Mouse (Mus musculus): ENCODE measurements at regions not wholly inside any gene's neighbourhood (a gene's known extent, or its start where the extent isn't known, plus 50 kb on each side); places are given as distances from the start of the nearest gene placed in this dataset.
"Not testable (repeated sequence)": the region's sequence is repeated elsewhere in the genome, so short reads cannot be mapped to it uniquely, and the experiment has no call there.

DNA sequence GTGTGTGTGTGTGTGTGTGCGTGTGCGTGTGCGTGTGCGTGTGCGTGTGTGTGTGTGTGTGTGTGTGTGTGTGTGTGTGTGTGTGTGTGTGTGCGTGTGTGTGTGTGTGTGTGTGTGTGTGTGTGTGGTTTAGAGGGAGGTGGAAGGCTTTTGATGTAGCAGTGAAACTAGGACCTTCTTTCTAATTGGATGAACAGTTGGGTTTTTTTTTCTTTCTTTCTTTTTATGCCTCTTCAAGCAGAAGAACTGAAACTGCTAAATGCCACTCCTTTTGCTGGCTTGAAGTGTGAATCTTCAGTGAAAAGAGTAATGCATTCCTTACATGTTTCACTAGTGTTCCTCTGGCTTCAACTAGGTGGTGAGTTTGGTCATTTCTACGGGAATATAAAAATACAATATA lies 828.8 kb upstream of the Olfr1507 start:
- not testable (repeated sequence) for DNase-seq (ENCODE audit: low spot score)

DNA sequence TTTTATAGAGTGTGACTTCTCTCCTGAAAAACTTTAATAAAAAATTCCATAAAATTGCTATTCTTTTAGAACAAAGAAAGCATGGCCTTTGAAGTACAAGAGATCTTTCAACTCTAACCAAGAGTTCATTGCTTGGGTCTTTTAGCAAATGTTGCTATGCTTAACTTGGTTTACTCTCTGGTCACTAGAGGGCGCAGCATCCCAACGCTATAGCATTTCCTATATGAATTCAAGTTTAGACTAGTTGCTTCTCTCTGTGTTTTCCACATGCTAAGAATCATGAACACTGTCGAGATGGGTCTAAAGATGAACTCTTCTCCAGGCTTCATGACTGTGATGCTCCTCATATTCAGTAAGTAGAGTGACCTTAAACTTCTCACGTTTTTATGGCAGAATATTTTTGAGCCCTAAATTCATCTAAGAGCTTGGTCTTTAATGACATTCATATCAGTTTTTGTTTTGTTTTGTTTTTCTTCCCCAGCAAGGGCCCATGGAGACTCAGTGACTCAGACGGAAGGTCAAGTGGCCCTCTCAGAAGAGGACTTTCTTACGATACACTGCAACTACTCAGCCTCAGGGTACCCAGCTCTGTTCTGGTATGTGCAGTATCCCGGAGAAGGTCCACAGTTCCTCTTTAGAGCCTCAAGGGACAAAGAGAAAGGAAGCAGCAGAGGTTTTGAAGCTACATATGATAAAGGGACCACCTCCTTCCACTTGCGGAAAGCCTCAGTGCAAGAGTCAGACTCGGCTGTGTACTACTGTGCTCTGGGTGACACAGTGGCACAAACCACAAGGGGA lies 823.2 kb upstream of the Olfr1507 start:
- DNase-seq (ENCODE audit: low spot score), result not testable (repeated sequence)

DNA sequence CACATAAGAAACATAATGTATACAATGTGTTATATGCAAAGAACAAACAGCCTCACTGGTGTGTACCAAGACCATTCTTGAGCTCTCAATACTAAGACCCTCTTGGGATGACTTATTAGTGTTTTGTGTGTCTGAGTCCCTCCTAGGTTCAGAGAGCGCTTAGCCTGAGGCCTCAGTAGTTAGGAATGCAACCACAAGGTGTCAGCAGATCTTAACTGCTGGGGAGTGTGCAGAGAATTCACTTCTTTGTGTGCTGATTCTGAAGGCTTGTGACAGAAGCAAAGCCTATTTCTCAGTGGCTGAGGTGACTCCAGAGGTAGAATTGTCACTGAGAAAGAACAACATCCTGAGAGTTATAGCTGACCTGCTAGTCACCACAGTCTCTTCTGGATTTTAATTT lies 816.9 kb upstream of the Olfr1507 start:
- not testable (repeated sequence) for DNase-seq (ENCODE audit: low spot score)

DNA sequence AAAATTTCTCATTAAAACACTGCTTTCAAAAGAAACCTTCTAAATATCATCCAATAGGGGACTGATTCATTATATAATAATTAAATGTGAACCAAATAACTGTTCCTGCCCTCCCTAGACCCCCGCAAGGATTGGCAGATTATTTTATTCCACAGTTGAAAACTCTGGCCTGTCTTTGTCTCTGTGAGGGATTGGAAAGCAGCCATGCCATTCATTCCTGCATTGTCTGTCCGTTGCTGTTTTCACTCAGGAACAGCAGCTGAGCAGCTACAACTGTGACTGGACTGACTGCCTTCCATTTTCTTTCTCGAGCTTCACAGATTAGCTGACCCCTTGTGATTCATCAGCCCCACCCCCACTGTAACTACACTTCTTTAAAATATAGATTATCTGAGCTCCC lies 807.6 kb upstream of the Olfr1507 start:
- not testable (repeated sequence) for DNase-seq (ENCODE audit: low spot score)

DNA sequence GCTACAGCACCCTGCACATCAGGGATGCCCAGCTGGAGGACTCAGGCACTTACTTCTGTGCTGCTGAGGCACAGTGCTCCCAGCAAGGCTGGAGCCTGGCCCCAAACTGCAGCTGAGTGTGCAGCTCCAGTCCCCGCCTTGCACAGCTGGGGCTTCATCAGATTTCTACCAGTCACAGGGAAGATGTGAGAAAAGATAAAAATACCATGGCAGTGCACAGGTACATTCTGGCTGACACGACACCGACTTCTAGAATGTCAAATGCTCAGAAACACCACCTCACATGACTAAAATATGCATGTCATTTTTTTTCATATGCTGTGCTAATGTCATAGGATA lies 806.9 kb upstream of the Olfr1507 start:
- DNase-seq (ENCODE audit: low spot score), result not testable (repeated sequence)

DNA sequence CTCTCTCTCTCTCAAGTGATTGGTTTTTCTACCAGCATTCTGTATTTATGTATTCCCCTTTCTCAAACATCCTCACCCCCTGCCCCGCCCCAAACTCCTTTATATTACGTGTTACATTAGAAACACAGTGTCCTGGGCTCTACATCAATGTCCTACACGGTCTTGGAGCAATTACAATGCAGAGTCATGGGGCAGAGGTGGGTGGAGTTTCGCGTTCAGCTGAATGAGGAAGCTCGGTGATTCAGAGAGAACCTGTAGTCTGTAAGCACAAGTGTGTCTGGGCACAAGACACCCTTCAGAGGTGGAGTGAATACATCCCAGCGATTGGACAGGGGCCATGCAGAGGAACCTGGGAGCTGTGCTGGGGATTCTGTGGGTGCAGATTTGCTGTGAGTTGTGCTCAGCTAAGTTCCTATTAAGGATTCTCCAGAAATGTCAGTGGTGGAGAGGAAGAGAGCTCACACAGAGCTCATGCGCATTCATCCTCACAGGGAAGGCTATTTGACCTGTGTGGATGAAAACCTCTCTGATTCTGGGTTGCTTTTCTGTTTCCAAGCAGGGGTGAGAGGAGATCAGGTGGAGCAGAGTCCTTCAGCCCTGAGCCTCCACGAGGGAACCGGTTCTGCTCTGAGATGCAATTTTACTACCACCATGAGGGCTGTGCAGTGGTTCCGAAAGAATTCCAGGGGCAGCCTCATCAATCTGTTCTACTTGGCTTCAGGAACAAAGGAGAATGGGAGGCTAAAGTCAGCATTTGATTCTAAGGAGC lies 806.4 kb upstream of the Olfr1507 start:
- DNase-seq (ENCODE audit: low spot score), result not testable (repeated sequence)

DNA sequence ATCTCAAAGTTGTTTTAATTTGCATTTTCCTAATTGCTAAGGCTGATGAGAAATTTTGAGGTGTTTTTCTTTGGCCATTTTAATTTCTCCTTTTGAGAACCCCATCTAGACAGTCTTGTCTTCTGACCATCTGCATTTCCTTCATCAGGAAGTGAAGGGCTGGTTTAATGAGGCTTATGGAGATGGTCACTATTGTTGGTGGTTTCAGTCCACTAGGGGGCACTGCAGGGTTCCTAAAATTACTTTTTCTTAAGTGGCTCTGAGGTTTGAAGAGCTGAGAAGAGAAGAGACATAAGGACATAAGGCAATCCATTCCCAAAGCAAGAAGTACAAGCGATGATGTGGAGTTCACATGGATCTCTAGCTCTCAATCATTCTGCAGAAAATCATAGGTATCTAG lies 805.6 kb upstream of the Olfr1507 start:
- not testable (repeated sequence) for DNase-seq (ENCODE audit: low spot score)

DNA sequence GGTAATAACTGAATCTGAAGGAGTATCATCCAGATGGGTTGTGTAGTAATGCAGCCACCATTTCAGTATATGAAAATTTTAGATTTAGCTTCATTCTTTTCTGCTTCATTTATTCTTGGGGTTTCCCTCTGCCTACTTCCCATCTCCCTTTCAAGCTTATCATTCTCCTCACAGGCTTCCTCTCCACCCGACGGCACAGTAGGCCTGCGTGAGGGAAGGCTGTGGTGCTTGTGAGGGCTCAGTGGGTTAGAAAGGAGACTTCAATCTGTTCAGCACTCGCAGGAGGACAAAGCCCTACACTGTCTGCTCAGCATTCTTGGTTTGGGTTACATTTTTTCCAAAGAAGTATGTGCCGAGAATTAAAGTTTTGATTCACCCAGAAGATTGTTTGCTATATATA lies 804.2 kb upstream of the Olfr1507 start:
- DNase-seq (ENCODE audit: low spot score), result not testable (repeated sequence)

DNA sequence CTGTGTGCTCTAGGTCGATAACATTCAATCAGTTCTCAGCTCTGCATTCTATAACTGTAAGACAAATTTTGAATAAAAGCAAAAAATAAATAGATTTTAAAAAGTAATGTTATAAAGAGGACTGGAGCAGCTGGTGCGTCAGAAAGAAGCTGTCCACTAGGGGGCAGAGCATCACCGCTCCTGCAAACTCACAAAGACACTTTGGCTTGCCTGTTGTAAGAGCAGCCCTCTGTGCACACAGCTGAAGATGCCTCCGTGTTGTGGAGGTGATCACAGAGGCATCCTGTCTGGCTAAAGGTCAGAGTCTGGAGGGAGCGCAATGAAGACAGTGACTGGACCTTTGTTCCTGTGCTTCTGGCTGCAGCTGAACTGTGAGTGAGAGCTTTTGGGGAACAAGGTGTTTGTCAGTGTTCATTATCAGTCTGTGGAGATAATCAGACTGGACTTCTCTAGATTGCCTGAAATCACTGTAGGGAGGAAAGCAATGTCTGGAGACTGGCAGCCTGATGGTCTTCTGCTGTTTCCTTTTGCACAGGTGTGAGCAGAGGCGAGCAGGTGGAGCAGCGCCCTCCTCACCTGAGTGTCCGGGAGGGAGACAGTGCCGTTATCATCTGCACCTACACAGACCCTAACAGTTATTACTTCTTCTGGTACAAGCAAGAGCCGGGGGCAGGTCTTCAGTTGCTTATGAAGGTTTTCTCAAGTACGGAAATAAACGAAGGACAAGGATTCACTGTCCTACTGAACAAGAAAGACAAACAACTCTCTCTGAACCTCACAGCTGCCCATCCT lies 788.0 kb upstream of the Olfr1507 start:
- DNase-seq (ENCODE audit: low spot score), result not testable (repeated sequence)

DNA sequence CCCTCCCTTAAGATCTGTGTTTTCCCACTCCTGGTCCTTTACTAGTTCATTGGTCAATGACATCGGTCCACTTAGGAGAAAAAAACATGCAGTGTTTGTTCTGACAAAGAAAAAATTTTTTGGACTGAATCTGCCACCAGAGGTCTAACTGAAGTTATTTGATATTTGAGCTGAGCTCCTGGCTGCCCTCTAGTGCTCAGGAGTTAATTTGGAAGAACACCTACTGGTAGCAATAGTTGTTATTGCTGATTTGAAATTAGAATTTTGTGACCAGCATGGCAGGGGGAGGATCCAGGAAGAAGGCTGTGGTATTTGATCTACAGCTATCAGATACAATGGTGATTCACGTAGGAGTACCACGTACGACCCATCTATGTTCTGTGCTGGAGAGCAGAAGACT lies 777.7 kb upstream of the Olfr1507 start:
- not testable (repeated sequence) for DNase-seq (ENCODE audit: low spot score)

DNA sequence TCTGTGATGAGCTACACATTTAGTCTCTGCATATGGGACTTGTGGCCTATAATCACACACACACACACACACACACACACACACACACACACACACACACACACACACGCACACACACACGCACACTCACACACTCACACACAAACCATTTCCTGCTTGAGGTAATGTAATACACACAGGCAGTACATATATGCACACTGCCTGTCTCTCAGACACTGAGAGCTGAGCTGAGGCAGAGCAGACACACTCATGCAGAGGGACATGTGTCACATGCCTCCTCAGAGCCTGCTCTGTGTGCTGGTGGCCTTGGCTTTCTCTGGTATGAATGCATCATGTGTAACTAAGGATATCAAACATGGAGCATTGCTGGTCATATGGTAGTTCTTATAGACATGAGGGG lies 772.1 kb upstream of the Olfr1507 start:
- not testable (repeated sequence) for DNase-seq (ENCODE audit: low spot score)

DNA sequence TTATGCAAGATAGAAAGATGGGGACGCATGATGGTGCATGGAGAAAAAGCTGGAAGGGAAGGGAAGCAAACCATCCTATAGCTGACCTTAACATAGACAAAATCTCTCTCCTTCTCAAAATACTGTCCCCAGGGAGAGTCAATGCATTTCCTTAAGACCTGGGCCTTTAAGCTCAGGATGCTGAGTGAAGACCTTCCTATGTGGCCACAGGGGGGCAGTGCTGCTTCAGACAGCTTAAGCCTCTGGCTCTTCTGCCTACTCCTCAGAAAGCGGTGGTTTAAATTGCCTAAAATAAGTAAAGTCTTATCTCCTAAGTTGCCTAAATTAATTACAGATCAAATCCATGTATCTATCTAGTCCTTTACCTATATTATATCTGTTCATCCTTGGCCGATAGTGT lies 760.4 kb upstream of the Olfr1507 start:
- DNase-seq (ENCODE audit: low spot score), result not testable (repeated sequence)

DNA sequence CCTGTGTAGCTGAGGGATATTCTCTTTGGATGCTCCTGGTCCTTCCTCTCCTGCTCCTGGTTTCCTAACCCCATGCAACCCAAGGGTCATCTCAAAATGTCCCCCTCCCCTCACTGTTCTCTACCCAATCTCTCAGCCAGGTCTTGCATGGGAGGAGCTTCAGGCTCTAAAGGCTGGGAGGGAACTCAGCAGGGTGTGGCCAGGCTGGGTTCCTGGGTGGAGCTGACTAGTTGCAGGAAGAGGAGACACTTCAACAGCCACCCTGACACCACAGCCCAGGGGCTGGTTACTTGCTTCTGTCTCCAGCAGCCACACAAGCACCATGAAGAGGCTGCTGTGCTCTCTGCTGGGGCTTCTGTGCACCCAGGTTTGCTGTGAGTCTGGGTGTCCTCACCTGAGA lies 757.9 kb upstream of the Olfr1507 start:
- not testable (repeated sequence) for DNase-seq (ENCODE audit: low spot score)

DNA sequence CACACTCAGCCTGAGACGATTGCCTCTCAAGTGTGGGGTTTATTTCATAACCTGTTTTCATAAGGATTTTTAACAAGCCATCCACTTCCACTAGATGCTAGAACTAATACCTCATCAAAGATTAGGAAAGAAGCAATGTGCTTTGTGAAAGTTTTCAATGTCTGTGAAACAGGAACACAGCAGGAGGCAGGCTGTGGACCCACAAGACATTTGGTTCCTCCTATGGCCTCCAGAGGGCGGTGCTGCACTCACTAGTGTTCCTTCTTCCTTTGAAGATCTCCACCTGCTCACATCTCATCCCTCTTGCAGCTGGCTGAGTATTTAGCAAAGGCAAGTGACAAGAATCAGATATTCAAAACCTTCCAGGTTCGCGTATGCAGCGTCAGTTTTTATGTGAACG lies 735.6 kb upstream of the Olfr1507 start:
- not testable (repeated sequence) for DNase-seq (ENCODE audit: low spot score)

DNA sequence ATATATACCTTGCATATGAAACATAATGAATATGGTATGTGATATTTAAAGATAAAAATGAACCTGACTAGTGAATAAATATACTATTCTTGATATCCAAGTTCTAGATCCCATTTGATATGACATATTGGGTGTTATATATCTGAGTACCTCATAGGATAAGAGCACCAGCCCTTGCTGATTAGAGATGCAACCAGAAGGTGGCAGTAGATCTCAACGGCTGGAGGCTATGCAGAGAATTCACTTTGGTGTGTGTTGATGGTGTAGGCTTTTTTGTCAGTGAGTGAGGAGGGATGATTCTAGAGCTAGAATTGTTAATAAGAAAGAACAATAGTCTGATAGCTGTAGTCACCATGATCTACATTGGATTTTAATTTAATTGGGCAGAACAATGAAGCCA lies 729.2 kb upstream of the Olfr1507 start:
- DNase-seq (ENCODE audit: low spot score), result not testable (repeated sequence)

DNA sequence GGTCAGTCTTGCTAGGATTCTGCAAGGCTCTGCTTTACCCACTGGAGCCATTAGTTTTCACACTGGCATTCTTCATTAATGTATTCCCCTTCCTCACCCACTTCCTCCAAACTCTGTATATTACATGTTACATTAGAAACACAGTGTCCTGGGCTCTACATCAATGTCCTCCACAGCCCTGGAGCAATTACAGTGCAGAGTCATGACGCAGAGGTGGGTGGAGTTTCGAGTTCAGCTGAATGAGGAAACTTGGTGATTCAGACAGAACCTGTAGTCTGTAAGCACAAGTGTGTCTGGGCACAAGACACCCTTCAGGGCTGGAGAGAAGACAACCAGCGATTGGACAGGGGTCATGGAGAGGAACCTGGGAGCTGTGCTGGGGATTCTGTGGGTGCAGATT lies 715.0 kb upstream of the Olfr1507 start:
- not testable (repeated sequence) for DNase-seq (ENCODE audit: low spot score)

DNA sequence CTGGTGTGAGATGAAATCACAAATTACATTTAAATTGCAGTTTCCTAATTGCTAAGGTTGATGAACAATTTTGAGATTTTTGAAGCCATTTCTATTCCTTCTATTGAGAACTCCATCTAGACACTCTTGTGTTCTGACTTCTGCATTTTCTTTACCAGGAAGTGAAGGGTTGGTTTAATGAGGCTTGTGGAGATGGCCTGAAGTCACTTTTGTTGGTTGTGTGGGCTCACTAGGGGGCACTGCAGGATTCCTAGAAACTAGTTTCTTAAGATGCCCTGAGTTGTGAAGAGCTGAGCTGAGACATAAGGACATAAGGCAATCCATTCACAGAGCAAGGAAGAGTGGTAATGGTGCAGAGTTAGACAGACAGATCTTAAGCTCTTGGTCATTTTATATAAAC lies 713.7 kb upstream of the Olfr1507 start:
- not testable (repeated sequence) for DNase-seq (ENCODE audit: low spot score)

DNA sequence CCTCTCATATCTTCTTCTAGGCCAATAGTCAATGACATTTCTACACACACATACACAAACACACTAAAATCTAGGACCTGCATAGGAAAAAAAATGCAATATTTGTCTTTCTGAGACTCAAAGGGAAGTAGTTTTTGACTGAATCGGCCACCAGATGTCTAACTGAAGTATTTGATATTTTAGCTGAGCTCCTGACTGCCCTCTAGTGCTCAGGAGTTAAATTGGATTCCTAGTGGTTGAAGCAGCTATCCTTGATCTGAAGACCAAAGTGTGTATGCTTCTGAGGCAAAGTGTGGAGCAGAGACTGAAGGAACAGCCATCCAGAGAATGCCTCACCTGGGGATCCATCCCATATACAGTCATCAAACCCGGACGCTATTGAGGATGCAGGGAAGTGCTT lies 695.4 kb upstream of the Olfr1507 start:
- DNase-seq (ENCODE audit: low spot score), result not testable (repeated sequence)

DNA sequence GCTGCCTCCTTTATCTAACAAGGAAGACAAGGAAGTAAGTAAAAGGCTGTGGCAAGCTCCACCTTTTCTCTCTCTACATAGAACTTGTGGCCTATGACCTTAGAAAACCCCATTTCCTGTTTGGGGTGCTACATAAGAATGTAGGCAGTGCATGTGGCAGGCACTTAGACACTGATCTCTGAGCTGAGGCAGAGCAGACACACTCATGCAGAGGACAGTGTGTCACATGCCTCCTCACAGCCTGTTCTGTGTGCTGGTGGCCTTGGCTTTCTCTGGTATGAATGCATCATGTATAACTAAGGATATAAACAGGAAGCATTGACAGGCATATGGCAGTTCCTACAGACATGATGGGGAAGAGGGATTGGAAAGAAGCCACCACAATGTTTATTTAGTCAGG lies 678.5 kb upstream of the Olfr1507 start:
- DNase-seq (ENCODE audit: low spot score), result not testable (repeated sequence)

DNA sequence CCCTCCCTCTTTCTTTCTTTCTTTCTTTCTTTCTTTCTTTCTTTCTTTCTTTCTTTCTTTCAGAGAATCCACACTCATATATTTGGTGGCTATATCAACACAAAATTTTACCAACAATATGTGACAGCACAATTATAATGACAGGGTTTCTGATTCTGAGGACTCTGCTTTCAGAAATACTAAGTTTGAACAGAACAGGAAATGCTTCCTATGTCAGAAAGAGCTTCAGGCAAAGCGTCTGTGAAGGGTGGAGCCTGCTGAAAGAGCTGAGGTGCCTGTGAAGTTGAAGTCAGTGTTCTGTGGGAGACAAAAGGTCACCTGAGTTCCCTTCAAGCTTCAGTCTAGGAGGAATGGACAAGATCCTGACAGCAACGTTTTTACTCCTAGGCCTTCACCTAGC lies 670.8 kb upstream of the Olfr1507 start:
- not testable (repeated sequence) for DNase-seq (ENCODE audit: low spot score)

DNA sequence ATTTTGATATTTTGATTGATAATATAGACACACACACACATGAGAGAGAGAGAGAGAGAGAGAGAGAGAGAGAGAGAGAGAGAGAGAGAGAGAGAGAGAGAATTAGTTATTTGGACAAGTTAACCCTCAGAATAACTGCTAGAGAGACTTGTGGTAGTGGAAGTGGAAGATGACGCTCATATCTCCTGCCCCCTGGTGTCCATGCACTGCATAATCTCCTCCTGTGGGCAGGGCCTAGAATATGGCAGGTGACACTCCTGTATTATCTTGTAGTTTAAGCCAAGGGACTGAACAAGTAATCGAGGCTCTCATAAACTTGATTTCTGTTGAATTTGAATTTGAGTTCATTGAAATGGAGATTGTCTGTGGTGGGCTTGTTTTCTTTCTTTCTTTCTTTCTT lies 663.5 kb upstream of the Olfr1507 start:
- not testable (repeated sequence) for DNase-seq (ENCODE audit: low spot score)

DNA sequence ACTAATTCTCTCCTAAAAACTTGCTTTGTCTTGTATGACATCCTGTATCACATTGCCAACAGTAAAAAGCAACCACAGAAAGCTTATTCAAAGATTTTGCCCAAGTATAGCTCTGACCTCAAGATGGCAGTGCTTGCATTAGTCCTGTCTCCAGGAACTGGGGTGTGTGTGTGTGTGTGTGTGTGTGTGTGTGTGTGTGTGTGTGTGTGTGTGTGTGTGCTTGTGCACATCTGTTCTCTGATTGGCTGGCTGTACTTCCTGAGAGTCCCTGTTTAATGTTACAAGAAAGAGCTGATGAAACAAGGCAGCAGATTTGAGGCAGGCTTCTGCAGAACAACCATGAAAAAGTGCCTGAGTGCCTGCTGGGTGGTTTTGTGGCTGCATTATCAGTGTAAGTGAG lies 639.2 kb upstream of the Olfr1507 start:
- not testable (repeated sequence) for DNase-seq (ENCODE audit: low spot score)

DNA sequence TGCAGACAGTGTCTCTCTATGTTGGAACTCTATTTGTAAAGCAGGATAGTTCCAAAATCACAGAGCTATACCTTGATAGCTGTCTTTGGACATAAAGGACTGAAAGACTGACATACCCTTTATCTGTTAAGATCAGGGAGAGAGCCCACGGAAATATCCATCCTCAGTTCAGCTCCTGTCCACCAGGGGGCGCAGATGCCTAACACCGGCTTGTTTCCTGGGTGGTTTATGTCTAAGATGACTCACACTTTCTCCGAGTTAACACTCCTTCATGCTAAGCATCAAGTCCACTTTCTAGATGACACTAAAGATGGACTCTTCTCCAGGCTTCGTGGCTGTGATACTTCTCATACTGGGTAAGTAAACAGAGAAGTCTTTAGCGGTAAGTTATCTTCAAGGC lies 636.8 kb upstream of the Olfr1507 start:
- DNase-seq (ENCODE audit: low spot score), result not testable (repeated sequence)
